Mouse (Mus musculus) inflammation-experienced regulatory T-cells, adult 6 months (primary cell): ENCODE results near the gene Stxbp6. TPM values are rescaled to one million over a fixed set of nuclear protein-coding genes. Genes with fewer than 3 reads are reported as not detected.

ENCODE experiments used
- ATAC-seq: one replicate; pipeline ENCODE4 v1.8.0; 2017
- polyA plus RNA-seq, 3 experiments: library from polyadenylated mRNA; unstranded; fragments of 100-300 nt; shearing (Covaris generic); gene quantifications; one replicate each; pipeline ENCODE4 v1.2.1; 2017

The Stxbp6 gene
- polyA plus RNA-seq, 3 experiments from 2014 or later, result not detected

DNA sequence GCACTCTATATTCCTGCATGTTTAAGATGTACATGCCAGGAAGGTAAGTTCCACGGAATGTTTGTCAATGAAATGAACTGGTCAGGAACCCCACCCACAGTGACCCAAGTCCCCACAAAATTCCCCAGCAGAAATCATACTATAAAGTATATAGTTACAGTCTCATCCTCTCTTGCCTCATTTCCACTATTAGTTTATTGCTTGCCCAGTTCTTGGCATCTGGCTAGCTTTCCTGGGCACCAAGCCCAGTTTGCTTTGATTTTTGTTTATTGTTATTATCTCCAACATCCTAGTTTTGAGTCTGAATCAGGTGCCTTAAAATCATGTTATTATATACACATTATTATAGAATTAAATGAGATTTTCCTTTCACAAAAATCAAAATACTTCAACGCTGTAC, 168.5 kb downstream of the Stxbp6 start:
- ATAC-seq, result no peak

GRCm38 (mm10) chr12:44903205-44903732, 171.2 kb downstream of the Stxbp6 start:
- no peak for ATAC-seq

DNA sequence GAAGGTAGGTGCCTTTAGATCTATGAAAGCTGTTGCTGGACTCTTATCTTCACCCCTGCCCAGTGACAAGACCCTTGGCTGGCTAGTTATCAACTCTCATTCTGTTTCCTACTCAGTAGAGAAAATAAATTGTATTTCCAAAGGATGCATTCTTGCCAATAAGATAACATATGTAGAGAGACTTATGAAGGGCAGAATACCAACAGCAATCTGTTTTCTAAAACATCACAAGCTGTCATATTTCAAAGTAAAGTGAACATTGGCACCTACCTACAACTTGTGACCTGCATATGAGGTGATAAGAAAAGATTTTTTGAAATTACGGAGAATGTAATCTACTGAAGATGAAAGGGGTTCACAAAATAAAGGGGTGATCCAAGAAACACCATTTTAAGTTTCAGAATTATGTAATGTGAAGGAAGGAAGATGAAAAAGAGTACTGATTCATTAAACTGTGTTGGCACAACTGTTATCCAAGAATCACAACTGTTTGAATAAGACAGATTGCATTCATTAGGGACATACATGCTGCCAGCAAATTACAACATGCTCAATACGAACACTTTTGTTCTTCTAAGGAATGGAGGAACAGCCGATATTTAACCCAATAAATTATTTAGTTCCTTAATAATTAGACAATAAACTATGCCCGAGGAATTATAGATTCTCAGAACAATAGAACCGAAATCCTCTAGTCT, 175.2 kb downstream of the Stxbp6 start:
- ATAC-seq, result no peak

GRCm38 (mm10) chr12:44896460-44896859, 178.0 kb downstream of the Stxbp6 start:
- no peak for ATAC-seq

DNA sequence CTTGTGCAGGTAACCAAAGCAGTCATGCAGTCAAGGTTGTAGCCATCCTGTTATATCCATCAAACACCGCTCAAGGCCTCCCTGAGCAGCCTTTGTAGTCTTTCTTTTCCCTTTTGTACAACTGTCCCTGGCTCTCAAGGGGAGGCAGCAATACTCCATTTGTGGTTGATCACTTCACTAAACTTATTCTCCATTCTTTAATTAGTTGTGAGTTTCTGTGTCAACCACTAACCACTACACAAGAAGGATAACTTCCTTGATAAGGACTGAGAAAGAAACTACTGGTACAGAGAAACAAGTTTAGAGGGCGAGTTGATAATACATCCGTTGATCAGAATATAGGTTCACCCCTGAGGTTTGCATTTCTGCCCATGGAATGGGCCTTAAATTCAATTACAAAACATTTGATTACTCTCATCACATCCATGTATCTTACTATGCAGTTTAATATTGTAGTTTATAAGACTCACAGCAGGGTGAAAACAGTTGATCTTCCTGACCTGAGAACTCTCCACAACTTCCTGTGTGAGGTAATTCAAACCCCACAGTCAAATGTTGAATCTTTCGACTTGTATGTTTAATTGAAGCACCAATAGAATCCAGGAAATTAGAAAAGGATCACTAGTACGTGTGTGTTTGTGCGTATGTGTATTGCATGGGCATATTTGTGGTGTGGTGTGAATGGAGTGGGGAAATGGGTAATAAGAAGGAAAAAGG, 184.7 kb downstream of the Stxbp6 start:
- no peak for ATAC-seq

GRCm38 (mm10) chr12:44886826-44887225, 187.7 kb downstream of the Stxbp6 start:
- ATAC-seq, result no peak

DNA sequence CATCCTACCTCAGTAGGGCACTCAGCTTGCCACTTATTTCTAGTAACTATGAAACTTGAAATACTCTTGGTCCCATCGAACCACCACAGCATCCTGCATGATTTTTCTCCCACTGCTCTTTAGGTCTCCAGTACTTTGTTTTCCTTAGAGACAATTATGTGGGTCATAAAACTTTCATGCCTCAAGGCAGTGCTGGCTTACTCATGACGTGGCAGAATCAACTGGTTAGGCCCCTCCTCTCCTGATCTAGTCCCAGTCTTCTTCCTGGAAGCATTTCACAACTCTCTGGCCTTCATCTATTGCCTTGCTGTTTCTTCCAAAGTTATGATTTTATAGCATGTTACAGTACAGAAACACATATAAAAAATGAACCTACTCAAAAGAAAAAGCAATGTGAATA, 201.8 kb downstream of the Stxbp6 start:
- ATAC-seq, result no peak

- ATAC-seq, result no peak
Measured at GRCm38 (mm10) chr12:44865442-44865841, 209.1 kb downstream of the Stxbp6 start.

- ATAC-seq, result no peak
Measured at GRCm38 (mm10) chr12:44859454-44859853, 215.1 kb downstream of the Stxbp6 start.

- no peak for ATAC-seq
Measured at GRCm38 (mm10) chr12:44858110-44858885, 216.2 kb downstream of the Stxbp6 start.

GRCm38 (mm10) chr12:44852024-44852423, 222.5 kb downstream of the Stxbp6 start:
- ATAC-seq, result no peak

- no peak for ATAC-seq
Measured at GRCm38 (mm10) chr12:44850516-44850915, 224.0 kb downstream of the Stxbp6 start.

GRCm38 (mm10) chr12:44848483-44849221, 225.9 kb downstream of the Stxbp6 start:
- ATAC-seq, result no peak

GRCm38 (mm10) chr12:44840585-44840984, 233.9 kb downstream of the Stxbp6 start:
- ATAC-seq, result no peak

DNA sequence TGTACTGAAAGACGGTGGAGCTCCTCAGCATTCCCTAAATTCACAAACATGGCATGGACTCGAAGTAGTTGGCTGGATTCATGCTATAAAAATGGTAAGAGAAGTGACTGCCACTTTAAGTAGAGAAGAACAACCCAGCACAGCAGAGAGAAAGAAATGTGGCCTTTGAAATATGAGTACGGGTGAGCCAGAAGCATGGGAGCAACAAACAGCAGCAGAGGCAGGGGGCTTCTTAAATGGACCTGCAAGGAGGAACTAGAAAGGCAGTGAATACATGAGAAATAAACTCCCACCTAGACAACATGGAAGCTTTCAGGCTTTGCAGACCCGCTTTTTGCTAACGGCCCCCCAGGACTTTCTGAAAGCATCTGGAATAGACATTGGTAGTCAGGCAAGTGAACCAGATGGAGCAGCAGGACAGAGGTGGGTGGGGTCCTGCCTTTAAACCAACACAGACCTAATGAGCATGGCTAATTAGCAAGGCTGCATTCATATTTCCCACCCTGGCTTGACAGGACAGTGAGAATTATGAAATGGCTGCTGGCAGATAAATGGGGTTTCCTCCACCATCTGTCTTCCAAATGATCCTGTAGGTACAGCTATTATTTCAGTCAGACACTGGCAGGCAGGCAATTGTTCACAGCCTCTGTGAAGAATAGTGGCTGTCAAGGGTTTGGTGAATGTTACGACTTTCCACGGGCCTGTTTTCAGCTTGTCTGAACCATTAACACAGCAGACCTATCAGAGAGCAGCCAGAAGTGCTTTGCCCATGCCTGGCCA, 234.7 kb downstream of the Stxbp6 start:
- ATAC-seq, result no peak

DNA sequence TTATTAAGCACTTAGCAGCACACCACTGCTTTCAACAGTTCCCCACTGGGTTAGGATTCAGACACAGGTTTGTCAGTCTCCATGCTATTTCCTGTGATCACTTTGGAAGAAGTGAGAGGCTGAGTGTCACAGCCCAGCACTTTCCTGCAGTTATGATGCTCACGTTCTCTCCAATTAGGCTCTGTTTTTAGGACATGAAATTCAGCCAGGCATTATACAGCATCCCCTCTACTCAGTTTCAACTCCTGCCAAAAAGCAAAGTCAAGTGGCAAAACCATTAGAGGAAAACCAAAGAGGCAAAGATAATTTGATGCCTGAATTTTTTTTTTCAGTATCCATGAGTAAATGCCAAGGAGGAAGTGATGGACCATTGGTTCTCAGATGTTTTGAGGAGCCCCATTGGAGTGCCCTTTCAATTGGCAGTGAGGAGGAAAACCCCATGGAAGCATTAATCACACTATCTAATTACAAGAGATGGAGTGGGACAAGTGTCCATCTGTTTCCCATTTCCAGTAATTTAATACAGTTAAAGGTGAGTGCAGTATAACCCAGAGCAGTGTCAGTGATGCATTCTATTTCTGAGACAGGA, 238.5 kb downstream of the Stxbp6 start:
- no peak for ATAC-seq

DNA sequence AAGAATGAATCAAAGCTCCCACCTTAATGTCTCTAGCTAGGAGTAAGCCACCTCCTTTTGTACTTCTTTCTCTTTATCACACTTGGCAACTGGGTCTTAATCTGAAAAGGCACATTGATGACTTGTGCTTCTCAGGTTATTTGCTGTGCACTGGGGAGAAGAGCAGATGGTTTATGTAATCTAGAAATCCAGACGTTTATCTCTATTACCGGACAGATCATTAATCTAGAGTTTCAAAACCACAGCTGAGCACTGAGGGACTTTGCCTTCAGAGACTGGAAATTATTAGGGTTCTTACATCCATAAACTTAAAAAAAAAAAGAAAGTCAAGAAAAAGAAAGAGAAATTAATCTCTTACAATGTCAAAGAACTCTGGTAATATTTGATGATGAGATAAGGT, 262.6 kb downstream of the Stxbp6 start:
- ATAC-seq, result no peak

- no peak for ATAC-seq
Measured at GRCm38 (mm10) chr12:44804213-44804612, 270.3 kb downstream of the Stxbp6 start.
